Mouse (Mus musculus) myocyte (in vitro differentiated cells): ENCODE measurements at regions not wholly inside any gene's neighbourhood (a gene's known extent, or its start where the extent isn't known, plus 50 kb on each side); places are given as distances from the start of the nearest gene placed in this dataset.
"Not testable (repeated sequence)": the region's sequence is repeated elsewhere in the genome, so short reads cannot be mapped to it uniquely, and the experiment has no call there.

Experiments used
- H3K27me3 ChIP-seq: one replicate; pipeline ENCODE4 v1.6.1; 2011; ENCODE audit not compliant: control insufficient read depth, insufficient read depth, insufficient read length
- H3K36me3 ChIP-seq: one replicate; pipeline ENCODE4 v1.6.1; 2011; ENCODE audit not compliant: control insufficient read depth, insufficient read depth
- H3K4me2 ChIP-seq: one replicate; pipeline ENCODE4 v1.6.1; 2011; ENCODE audit warnings: low read depth, control low read depth
- H3K4me3 ChIP-seq: one replicate; pipeline ENCODE4 v1.5.1; 2011; ENCODE audit warnings: mild to moderate bottlenecking, control low read depth, moderate library complexity
- H3K79me2 ChIP-seq: one replicate; pipeline ENCODE4 v1.6.1; 2011; ENCODE audit not compliant: control insufficient read depth, insufficient read depth
- H3ac ChIP-seq: one replicate; pipeline ENCODE4 v1.6.1; 2011; ENCODE audit not compliant: control insufficient read depth, insufficient read length
- CEBPB ChIP-seq: IDR thresholded peaks from 2 replicates; pipeline ENCODE4 v1.6.1; 2011; ENCODE audit warnings: mild to moderate bottlenecking, moderate library complexity; ENCODE audit not compliant: poor library complexity, insufficient read depth, severe bottlenecking
- E2F4 ChIP-seq: IDR thresholded peaks from one replicate; pipeline ENCODE4 v1.6.1; 2011; ENCODE audit warnings: mild to moderate bottlenecking, control low read depth, moderate library complexity; ENCODE audit not compliant: insufficient read depth
- MAX ChIP-seq: IDR thresholded peaks from one replicate; pipeline ENCODE4 v1.6.1; 2011; ENCODE audit warnings: low read depth, mild to moderate bottlenecking, control low read depth
- MYOD1 ChIP-seq, 3 experiments: IDR thresholded peaks; one replicate each; pipeline ENCODE4 v1.6.1; 2011; ENCODE audit warnings: control low read depth in 2 of 3, low read depth in 2 of 3, mild to moderate bottlenecking in 2 of 3, moderate library complexity in 1 of 3; ENCODE audit not compliant: insufficient read length in 2 of 3, control insufficient read depth in 1 of 3
- MYOG ChIP-seq, 3 experiments: IDR thresholded peaks; one replicate each; pipeline ENCODE4 v1.6.1; 2011; ENCODE audit warnings: control low read depth in 2 of 3, low read depth in 2 of 3, mild to moderate bottlenecking in 2 of 3; ENCODE audit not compliant: insufficient read length in 2 of 3, control insufficient read depth in 1 of 3, insufficient read depth in 1 of 3
- POLR2A ChIP-seq: IDR thresholded peaks from one replicate; pipeline ENCODE4 v1.6.1; 2011; ENCODE audit warnings: low read depth, mild to moderate bottlenecking, control low read depth, moderate library complexity; ENCODE audit not compliant: insufficient read length
- POLR2AphosphoS2 ChIP-seq: IDR thresholded peaks from one replicate; pipeline ENCODE4 v1.6.1; 2011; ENCODE audit warnings: low read depth, control low read depth; ENCODE audit not compliant: insufficient read length
- REST ChIP-seq: IDR thresholded peaks from one replicate; pipeline ENCODE4 v1.6.1; 2011; ENCODE audit warnings: mild to moderate bottlenecking, control low read depth, moderate library complexity; ENCODE audit not compliant: insufficient read depth, insufficient read length
- SRF ChIP-seq: IDR thresholded peaks from one replicate; pipeline ENCODE4 v1.6.1; 2011; ENCODE audit warnings: low read depth; ENCODE audit not compliant: control insufficient read depth, insufficient read length
- TCF12 ChIP-seq: IDR thresholded peaks from one replicate; pipeline ENCODE4 v1.6.1; 2011; ENCODE audit warnings: mild to moderate bottlenecking, control low read depth; ENCODE audit not compliant: poor library complexity, insufficient read depth, severe bottlenecking
- TCF3 ChIP-seq: IDR thresholded peaks from one replicate; pipeline ENCODE4 v1.6.1; 2011; ENCODE audit warnings: low read depth, control low read depth; ENCODE audit not compliant: insufficient read length
- USF1 ChIP-seq: IDR thresholded peaks from one replicate; pipeline ENCODE4 v1.6.1; 2011; ENCODE audit warnings: low read depth, mild to moderate bottlenecking, control low read depth, moderate library complexity

DNA sequence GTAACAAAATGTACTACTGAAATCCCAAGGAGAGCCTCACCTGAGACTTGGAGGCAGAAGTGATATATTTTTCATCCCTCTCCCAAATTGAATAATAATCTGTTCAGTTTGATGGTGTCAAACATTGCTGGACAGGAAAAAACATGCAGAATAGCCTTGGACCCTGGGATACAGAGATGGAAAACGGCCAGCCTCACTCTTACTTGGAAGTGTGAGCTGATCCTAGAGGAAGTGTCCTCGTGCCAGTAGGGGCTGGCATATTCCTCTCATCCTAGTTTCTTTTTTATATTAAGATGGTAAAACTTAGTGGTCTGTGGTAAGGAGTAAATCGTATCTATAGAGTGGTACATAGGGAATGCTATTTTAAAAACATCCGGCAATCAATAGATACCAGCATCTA lies 107.6 kb upstream of the Mpdz start:
- TF ChIP-seq TCF3 (no peak), SRF (no peak), E2F4 (no peak), POLR2AphosphoS2 (no peak), TCF12 (no peak), POLR2A (no peak), CEBPB (no peak), MYOG (IDR thresholded peaks at IDR 0.05; ENCODE audit: control insufficient read depth in 1 of 3, insufficient read depth in 1 of 3, insufficient read length in 2 of 3, low read depth in 2 of 3) (no peak), USF1 (no peak), REST (no peak), MAX (no peak), MYOD1 (IDR thresholded peaks at IDR 0.05; ENCODE audit: control insufficient read depth in 1 of 3, insufficient read length in 2 of 3, low read depth in 2 of 3) (no peak)
- Histone ChIP-seq H3K79me2 (no peaks in the 10 kb centered on the region), H3ac (no peak overlapping the region), H3K36me3 (no peaks in the 10 kb centered on the region), H3K4me3 (no peak overlapping the region), H3K27me3 (no peaks in the 10 kb centered on the region), H3K4me2 (no peak overlapping the region)

DNA sequence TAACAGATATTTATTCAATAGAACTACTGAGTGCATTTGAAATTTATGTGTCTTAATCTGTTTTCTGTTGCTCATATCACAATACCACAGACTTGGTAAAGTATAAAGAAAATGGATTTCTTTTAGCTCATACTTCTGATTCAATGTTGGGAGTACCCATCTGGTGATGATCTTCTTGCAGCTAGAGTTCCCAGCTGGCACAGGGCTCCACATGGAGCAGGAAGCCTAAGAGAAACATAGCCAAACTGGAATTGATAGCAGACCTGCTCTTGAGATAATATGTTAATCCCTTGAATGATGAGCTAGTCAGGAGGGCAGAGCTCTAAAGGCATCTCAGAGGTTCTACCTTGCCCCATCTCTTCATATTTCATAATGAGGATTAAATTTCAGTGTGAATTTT lies 97.9 kb upstream of the Mpdz start:
- H3K79me2 ChIP-seq: no peaks in the 10 kb centered on the region
- no peak for TF ChIP-seq POLR2AphosphoS2
- TF ChIP-seq TCF3: no peak
- no peak for TF ChIP-seq USF1
- TF ChIP-seq MYOD1 (IDR thresholded peaks at IDR 0.05; ENCODE audit: control insufficient read depth in 1 of 3, insufficient read length in 2 of 3, low read depth in 2 of 3): no peak
- TF ChIP-seq MYOG (IDR thresholded peaks at IDR 0.05; ENCODE audit: control insufficient read depth in 1 of 3, insufficient read depth in 1 of 3, insufficient read length in 2 of 3, low read depth in 2 of 3): no peak
- no peak for TF ChIP-seq E2F4
- TF ChIP-seq TCF12: no peak
- TF ChIP-seq MAX: no peak
- no peaks in the 10 kb centered on the region for H3K36me3 ChIP-seq
- H3K4me2 ChIP-seq: no peak overlapping the region
- H3K4me3 ChIP-seq: no peak overlapping the region
- H3K27me3 ChIP-seq: no peaks in the 10 kb centered on the region
- H3ac ChIP-seq: no peak overlapping the region

- no peak overlapping the region for H3ac ChIP-seq
- no peak overlapping the region for H3K4me3 ChIP-seq
- no peaks in the 10 kb centered on the region for H3K27me3 ChIP-seq
- H3K79me2 ChIP-seq: no peaks in the 10 kb centered on the region
- H3K36me3 ChIP-seq: no peaks in the 10 kb centered on the region
- no peak overlapping the region for H3K4me2 ChIP-seq
- TF ChIP-seq TCF12 (no peak), REST (no peak), TCF3 (no peak), SRF (no peak), POLR2AphosphoS2 (no peak)
Observed at GRCm38 (mm10) chr4:81539551-81539950, 96.9 kb upstream of the Mpdz start.

- TF ChIP-seq E2F4 (no peak), USF1 (no peak), POLR2A (no peak), SRF (no peak), TCF12 (no peak), CEBPB (no peak), MAX (no peak)
- H3K4me2 ChIP-seq: no peak overlapping the region
- H3K79me2 ChIP-seq: no peaks in the 10 kb centered on the region
- H3K4me3 ChIP-seq: no peak overlapping the region
- H3ac ChIP-seq: no peak overlapping the region
- no peaks in the 10 kb centered on the region for H3K36me3 ChIP-seq
- H3K27me3 ChIP-seq: no peaks in the 10 kb centered on the region
Observed at GRCm38 (mm10) chr4:81536795-81537194, 94.2 kb upstream of the Mpdz start.

DNA sequence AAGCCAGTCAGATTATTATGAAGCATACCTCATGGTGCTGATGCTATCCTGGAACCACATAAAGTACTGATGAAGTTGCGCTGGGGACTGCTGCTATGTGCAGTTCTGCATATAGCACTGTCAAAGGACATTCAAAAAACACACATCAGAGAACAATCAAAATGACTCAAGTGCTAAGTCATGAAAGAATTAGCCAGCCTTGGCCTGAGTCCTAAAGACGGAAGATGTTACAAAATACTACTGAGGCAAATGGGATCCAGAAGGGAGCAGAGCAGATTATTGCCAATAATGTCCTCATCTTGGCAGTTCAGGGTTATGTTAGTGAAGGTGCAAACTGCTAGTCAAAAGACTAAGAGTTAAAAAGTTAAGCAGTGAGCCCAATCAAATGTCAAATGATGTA lies 87.9 kb upstream of the Mpdz start:
- Histone ChIP-seq H3K4me3 (no peak overlapping the region), H3K4me2 (no peak overlapping the region), H3K36me3 (no peaks in the 10 kb centered on the region), H3K79me2 (no peaks in the 10 kb centered on the region), H3K27me3 (no peaks in the 10 kb centered on the region), H3ac (no peak overlapping the region)
- TF ChIP-seq MYOG (IDR thresholded peaks at IDR 0.05; ENCODE audit: control insufficient read depth in 1 of 3, insufficient read depth in 1 of 3, insufficient read length in 2 of 3, low read depth in 2 of 3) (no peak), SRF (no peak), TCF3 (no peak), REST (no peak), MYOD1 (IDR thresholded peaks at IDR 0.05; ENCODE audit: control insufficient read depth in 1 of 3, insufficient read length in 2 of 3, low read depth in 2 of 3) (no peak), POLR2A (no peak), TCF12 (no peak)

DNA sequence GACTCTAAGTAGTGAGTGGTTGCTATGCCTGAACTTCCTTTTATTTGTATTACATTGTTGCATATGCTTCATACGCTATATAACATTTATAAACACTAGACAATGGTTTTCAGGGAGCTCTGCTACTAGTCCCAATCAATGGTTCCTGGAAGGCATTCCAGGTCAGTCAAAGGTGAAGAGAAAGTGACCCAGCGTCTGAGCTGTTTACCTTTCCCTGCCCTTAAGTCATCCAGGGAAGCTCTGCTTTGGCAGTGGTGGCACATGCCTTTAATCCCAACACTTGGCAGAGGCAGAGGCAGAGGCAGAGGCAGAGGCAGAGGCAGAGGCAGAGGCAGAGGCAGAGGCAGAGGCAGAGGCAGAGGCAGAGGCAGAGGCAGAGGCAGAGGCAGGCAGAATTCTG lies 76.5 kb upstream of the Mpdz start:
- not testable (repeated sequence) for H3ac ChIP-seq, H3K36me3 ChIP-seq, H3K27me3 ChIP-seq, H3K4me2 ChIP-seq, H3K79me2 ChIP-seq, H3K4me3 ChIP-seq
